Mouse (Mus musculus) left cerebral cortex, adult 11 months (tissue): ENCODE data around the gene Cog1.

Source experiments
- DNase-seq: peaks from one replicate; pipeline ENCODE4 v3.0.0; 2022; ENCODE audit warnings: low spot score

The Cog1 gene

DNA sequence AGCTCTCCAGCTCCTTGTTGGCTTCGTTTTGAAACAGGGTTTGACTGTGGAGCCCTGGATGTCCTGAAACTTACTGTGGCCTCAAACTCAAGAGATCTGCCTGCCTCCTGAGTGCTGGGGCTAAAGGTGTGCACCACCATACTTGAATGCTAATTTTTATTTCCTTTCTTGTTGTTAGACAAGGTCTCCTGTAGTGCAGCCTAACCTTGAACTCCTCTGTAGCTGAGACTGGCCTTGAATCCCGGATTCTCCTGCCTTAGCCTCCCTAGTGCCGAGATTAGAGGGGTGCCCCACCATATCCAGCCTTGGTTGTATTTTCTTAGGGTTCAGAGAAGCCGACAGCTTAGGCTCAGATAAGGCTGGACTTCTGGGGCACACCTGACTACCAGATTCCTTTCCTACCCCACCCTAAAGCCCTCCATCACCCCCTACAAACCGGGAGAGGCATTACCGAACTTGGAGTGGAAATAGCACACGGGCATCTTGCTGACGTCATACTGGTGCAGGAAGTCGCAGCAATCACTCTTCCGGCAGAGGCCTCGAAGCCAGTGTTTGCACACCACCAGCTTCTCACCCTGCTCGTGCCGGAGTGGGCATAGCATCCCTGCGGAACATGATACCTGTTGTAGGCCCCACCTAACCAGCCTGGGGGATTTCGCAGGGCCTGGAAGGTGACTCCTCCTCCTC is 57.1 kb downstream of the Cog1 start:
- no peak for DNase-seq

DNA sequence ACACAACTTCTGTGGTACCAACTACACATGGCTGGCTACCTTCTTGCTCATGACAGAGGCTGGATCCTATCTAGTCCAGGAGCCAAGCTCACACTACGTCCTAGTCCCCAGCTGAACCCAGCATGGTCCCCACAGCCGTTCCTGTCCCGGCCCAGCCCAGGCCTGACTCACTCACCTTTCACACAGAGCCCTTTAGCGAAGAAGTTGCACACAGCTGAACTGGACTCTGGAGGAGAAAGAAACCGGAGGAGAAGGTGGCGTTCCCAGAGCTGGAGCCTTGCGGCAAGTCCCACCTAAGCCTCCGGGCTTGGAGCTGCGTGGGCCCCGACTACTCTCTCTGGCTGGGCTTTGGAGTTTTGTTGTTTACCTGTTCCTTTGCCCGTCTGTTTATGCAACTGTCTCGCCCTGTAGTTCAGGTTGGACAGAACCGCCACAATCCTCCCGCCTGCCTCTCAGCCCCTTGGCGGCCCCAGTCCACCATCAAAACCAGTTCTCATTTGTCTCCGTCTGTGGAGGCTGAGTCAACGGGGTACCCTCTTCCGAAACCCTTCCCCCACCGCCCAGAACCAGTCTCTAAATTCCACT is 59.8 kb downstream of the Cog1 start:
- DNase-seq, result no peak

DNA sequence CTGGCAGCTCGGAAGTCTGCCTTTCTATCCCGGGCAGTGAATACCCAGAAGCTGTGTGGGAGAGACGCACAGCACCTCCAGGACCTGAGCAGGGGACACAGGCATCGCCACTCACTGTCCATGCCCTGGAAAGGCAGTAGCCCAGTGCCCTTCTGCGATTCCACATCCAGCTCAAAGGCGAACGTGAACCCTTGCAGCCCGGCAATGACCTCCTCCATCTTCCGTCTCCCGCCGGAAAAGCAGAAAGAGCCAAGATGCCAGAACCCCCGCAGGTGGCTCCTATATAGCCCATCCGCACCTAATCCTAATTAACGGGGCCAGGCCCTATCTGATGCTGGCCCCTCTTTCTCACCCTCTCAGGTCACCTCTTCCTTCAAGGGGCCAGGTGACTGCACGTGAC is 60.3 kb downstream of the Cog1 start:
- no peak for DNase-seq

DNA sequence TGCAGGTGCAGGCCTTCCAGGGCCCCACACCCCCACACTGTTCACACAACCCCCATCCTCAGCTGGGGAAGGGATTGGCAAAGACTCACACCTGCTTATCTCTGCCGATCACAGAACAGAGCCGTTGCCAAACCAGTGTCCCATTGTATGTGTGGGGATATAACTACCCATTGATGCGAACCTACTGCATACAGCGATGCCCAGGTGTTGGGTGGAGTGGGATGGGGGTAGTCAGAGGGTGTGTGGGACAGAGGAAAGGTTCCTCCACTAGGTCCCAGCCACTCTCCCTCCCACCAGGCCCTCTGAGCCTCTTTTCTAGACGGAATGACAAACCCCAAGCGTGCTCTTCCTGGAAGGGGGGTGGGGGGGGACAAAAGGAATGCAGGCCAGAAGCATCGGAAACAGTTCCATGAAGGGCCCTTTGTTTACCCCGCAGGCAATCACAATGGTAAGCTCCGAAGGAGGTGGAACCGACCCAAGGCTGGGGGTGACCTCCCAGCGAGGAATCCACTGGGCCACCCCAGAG is 60.8 kb downstream of the Cog1 start, which contains the start of gene Cpsf4l:
Gene Cpsf4l (minus strand): TSS at position 287 of the 526 bp plus-strand sequence.
- DNase-seq, result no peak

DNA sequence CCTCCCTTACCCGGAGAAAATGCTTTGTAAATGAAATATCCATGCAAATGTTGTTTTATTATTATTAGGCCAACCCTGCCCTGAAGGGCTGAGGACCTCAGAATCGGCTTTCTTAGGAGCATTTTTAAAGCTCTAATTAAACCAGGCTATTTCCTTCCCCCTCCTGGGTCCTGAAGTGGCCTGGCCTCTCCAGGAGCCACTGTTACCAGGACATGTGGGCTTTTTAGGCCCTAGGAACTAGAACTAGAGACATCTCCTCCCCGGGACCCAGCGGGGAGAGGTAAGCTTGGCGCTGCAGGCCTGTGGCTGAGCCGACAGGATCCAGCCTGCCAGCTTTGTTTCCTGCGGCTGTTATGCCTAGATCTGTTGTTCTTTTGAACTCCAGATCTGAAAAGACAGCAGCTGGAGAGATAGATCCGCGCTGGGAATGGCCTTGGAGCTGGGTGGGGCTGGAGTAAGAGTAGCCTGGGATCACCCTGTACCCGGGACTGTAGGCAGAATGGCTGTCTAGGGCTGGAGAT is 61.3 kb downstream of the Cog1 start:
- no peak for DNase-seq

GRCm38 (mm10) chr11:113711061-113711460 is 62.1 kb downstream of the Cog1 start:
- no peak for DNase-seq

GRCm38 (mm10) chr11:113715078-113715674 is 66.2 kb downstream of the Cog1 start:
- no peak for DNase-seq

- DNase-seq, result no peak
Measured at GRCm38 (mm10) chr11:113716132-113716531, 67.2 kb downstream of the Cog1 start.
